Mouse (Mus musculus): ENCODE measurements around the gene Alox15. TPM values are rescaled to one million over a fixed set of nuclear protein-coding genes. Genes with fewer than 3 reads are reported as not detected.
"Not testable (repeated sequence)": the region's sequence is repeated elsewhere in the genome, so short reads cannot be mapped to it uniquely, and the experiment has no call there.

Alox15 gene
- polyA plus RNA-seq, 1 experiment from 2014 or later: not detected

DNA sequence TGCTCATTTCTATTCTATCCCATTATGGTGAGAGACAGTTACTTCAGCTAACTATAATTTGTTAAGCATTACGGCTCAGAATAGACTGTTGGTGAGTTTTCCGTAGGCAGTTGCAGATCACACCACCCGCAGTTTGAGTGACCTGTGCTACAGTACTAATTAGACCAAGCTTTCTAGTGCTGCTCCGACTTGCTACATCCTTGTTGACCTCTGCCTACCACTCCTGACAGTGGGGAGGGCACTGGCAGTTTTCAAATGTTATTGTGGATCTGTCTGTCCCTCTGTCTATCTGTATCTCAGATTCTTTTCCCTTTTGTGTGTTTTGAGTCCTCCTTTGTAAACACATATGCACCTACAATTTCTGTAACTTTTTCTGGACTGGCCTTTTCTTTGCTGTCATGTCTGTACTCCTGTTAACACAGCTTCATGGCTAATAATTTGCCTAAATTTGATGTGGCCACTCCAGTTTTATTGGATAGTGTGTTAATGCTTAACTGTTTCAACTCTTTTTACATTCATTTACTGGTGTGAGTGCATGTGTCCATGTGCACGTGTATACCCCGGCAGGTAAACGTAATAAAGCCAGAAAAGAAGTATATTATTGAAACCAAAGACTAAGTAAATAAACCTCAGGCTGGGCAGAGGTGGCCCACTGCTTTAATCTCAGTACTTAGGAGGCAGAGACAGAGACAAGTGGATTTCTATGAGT is 21.2 kb upstream of the Alox15 start:
- ATAC-seq (ENCODE audit: insufficient number of reproducible peaks, insufficient read depth, low FRiP score, low read depth): no peak
- H3K27me3 ChIP-seq (ENCODE audit: control insufficient read depth, insufficient read depth, low read length): no peaks in the 10 kb centered on the region

DNA sequence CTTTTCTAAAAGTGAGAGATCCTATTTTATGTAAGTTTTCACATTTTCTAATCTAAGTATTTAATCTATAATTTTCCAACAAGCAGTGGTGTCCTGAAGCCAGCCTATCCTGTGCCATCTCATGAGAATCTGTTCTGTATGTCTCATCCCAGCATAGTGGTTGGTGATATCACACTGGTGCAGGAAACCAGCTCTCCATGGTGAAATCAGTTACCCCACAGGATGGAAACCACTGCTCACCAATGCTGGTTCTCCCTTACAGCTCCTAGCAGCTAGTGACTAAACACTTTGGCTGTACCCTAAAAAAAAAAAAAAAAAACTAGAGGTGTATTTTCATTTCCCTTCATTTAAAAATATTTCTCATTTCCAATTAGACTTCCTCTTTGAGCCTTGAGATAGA is 20.6 kb upstream of the Alox15 start:
- Histone ChIP-seq H3K27ac (replicated peaks in 1 of 2; ENCODE audit: control insufficient read depth in 1 of 2, insufficient read depth in 1 of 2, low read depth in 2 of 2, low read length in 2 of 2) (no peak overlapping the region), H3K4me2 (ENCODE audit: low read length) (no peak overlapping the region), H3K27me3 (ENCODE audit: control insufficient read depth, insufficient read depth, low read length) (no peaks in the 10 kb centered on the region), H3K4me3 (ENCODE audit: control insufficient read depth in 1 of 2, insufficient read depth in 1 of 2, low read depth in 1 of 2, low read length in 2 of 2) (no peak overlapping the region), H3K9ac (ENCODE audit: low read length) (no peak overlapping the region), H3K4me1 (ENCODE audit: control insufficient read depth in 2 of 2, insufficient read depth in 2 of 2, low read length in 2 of 2) (no peaks in the 10 kb centered on the region), H3K36me3 (ENCODE audit: control insufficient read depth, insufficient read depth, low read length) (no peaks in the 10 kb centered on the region), H3K9me3 (ENCODE audit: control insufficient read depth, low read length) (no peaks in the 10 kb centered on the region)
- no peak for ATAC-seq (ENCODE audit: insufficient number of reproducible peaks, insufficient read depth, low FRiP score, low read depth)

More for the DNA sequence above, 21.2 kb upstream of the Alox15 start:
- Histone ChIP-seq H3K4me2 (ENCODE audit: low read length) (no peak overlapping the region), H3K9ac (ENCODE audit: low read length) (no peak overlapping the region), H3K4me1 (ENCODE audit: control insufficient read depth in 2 of 2, insufficient read depth in 2 of 2, low read length in 2 of 2) (no peaks in the 10 kb centered on the region), H3K27ac (replicated peaks in 1 of 2; ENCODE audit: control insufficient read depth in 1 of 2, insufficient read depth in 1 of 2, low read depth in 2 of 2, low read length in 2 of 2) (no peak overlapping the region), H3K9me3 (ENCODE audit: control insufficient read depth, low read length) (no peaks in the 10 kb centered on the region), H3K36me3 (ENCODE audit: control insufficient read depth, insufficient read depth, low read length) (no peaks in the 10 kb centered on the region), H3K4me3 (ENCODE audit: control insufficient read depth in 1 of 2, insufficient read depth in 1 of 2, low read depth in 1 of 2, low read length in 2 of 2) (no peak overlapping the region)
- WGBS: 79% methylated on average over 7 of the region's 7 CpGs

- H3K27ac ChIP-seq (replicated peaks in 1 of 2; ENCODE audit: control insufficient read depth in 1 of 2, insufficient read depth in 1 of 2, low read depth in 2 of 2, low read length in 2 of 2); H3K9ac ChIP-seq (ENCODE audit: low read length); H3K4me1 ChIP-seq (ENCODE audit: control insufficient read depth in 2 of 2, insufficient read depth in 2 of 2, low read length in 2 of 2); H3K36me3 ChIP-seq (ENCODE audit: control insufficient read depth, insufficient read depth, low read length); H3K4me2 ChIP-seq (ENCODE audit: low read length); H3K9me3 ChIP-seq (ENCODE audit: control insufficient read depth, low read length); H3K27me3 ChIP-seq (ENCODE audit: control insufficient read depth, insufficient read depth, low read length); ATAC-seq (ENCODE audit: insufficient number of reproducible peaks, insufficient read depth, low FRiP score, low read depth); H3K4me3 ChIP-seq (ENCODE audit: control insufficient read depth in 1 of 2, insufficient read depth in 1 of 2, low read depth in 1 of 2, low read length in 2 of 2): not testable (repeated sequence)
- 65% methylated on average over 2 of the region's 2 CpGs for WGBS
Measured at GRCm38 (mm10) chr11:70368626-70369025, 16.8 kb upstream of the Alox15 start.

- not testable (repeated sequence) for H3K27ac ChIP-seq (replicated peaks in 1 of 2; ENCODE audit: control insufficient read depth in 1 of 2, insufficient read depth in 1 of 2, low read depth in 2 of 2, low read length in 2 of 2); H3K9ac ChIP-seq (ENCODE audit: low read length); H3K9me3 ChIP-seq (ENCODE audit: control insufficient read depth, low read length); H3K4me2 ChIP-seq (ENCODE audit: low read length); H3K4me1 ChIP-seq (ENCODE audit: control insufficient read depth in 2 of 2, insufficient read depth in 2 of 2, low read length in 2 of 2); H3K27me3 ChIP-seq (ENCODE audit: control insufficient read depth, insufficient read depth, low read length); H3K4me3 ChIP-seq (ENCODE audit: control insufficient read depth in 1 of 2, insufficient read depth in 1 of 2, low read depth in 1 of 2, low read length in 2 of 2); ATAC-seq (ENCODE audit: insufficient number of reproducible peaks, insufficient read depth, low FRiP score, low read depth); H3K36me3 ChIP-seq (ENCODE audit: control insufficient read depth, insufficient read depth, low read length)
- 80% methylated on average over 6 of the region's 6 CpGs for WGBS
Measured at GRCm38 (mm10) chr11:70367701-70368100, 15.9 kb upstream of the Alox15 start.

DNA sequence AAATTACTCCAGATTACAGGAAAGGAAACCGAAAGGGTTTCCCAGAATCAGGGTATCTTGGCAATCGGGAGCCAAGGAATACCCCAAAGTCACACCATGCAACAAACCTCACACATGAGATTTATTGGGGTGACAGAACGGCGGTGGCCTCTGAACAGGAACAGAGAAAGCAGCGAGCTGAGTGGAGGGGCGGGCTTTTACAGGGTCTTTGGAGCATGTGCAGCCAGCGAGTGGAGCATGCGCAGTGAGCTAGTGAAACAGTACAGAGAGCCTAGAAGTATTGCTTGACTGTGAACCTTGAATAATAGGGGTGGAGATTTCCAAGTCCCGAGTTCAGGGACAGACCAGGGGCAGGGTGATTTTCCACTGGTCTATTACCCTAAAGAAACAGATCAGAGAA is 3.2 kb downstream of the Alox15 start:
- no peak for ATAC-seq (ENCODE audit: insufficient number of reproducible peaks, insufficient read depth, low FRiP score, low read depth)
- H3K27me3 ChIP-seq (ENCODE audit: control insufficient read depth, insufficient read depth, low read length): peaks cover 67% of the 10 kb centered on the region
- peaks cover 3 to 4% of the 10 kb centered on the region in 2 experiments; a peak in 2 of 4 replicates for H3K4me1 ChIP-seq (ENCODE audit: control insufficient read depth in 2 of 2, insufficient read depth in 2 of 2, low read length in 2 of 2)
- no peak overlapping the region for H3K4me3 ChIP-seq (ENCODE audit: control insufficient read depth in 1 of 2, insufficient read depth in 1 of 2, low read depth in 1 of 2, low read length in 2 of 2)
- H3K36me3 ChIP-seq (ENCODE audit: control insufficient read depth, insufficient read depth, low read length): no peaks in the 10 kb centered on the region
- H3K4me2 ChIP-seq (ENCODE audit: low read length): no peak overlapping the region
- no peaks in the 10 kb centered on the region for H3K9me3 ChIP-seq (ENCODE audit: control insufficient read depth, low read length)
- no peak overlapping the region for H3K9ac ChIP-seq (ENCODE audit: low read length)
- WGBS: 82% methylated on average over 9 of the region's 9 CpGs
- H3K27ac ChIP-seq (replicated peaks in 1 of 2; ENCODE audit: control insufficient read depth in 1 of 2, insufficient read depth in 1 of 2, low read depth in 2 of 2, low read length in 2 of 2): no peak overlapping the region

GRCm38 (mm10) chr11:70347861-70348260 is 4.0 kb downstream of the Alox15 start:
- no peak overlapping the region for H3K4me3 ChIP-seq (ENCODE audit: control insufficient read depth in 1 of 2, insufficient read depth in 1 of 2, low read depth in 1 of 2, low read length in 2 of 2)
- no peak overlapping the region for H3K4me2 ChIP-seq (ENCODE audit: low read length)
- WGBS: 81% methylated on average over 10 of the region's 10 CpGs
- H3K9me3 ChIP-seq (ENCODE audit: control insufficient read depth, low read length): no peaks in the 10 kb centered on the region
- no peak for ATAC-seq (ENCODE audit: insufficient number of reproducible peaks, insufficient read depth, low FRiP score, low read depth)
- no peaks in the 10 kb centered on the region for H3K36me3 ChIP-seq (ENCODE audit: control insufficient read depth, insufficient read depth, low read length)
- H3K9ac ChIP-seq (ENCODE audit: low read length): no peak overlapping the region
- peaks cover 60% of the 10 kb centered on the region for H3K27me3 ChIP-seq (ENCODE audit: control insufficient read depth, insufficient read depth, low read length)
- H3K27ac ChIP-seq (replicated peaks in 1 of 2; ENCODE audit: control insufficient read depth in 1 of 2, insufficient read depth in 1 of 2, low read depth in 2 of 2, low read length in 2 of 2): no peak overlapping the region
- peaks cover 3 to 4% of the 10 kb centered on the region in 2 experiments; a peak in 2 of 4 replicates for H3K4me1 ChIP-seq (ENCODE audit: control insufficient read depth in 2 of 2, insufficient read depth in 2 of 2, low read length in 2 of 2)

GRCm38 (mm10) chr11:70345546-70345945 is 6.3 kb downstream of the Alox15 start:
- Histone ChIP-seq H3K9me3 (ENCODE audit: control insufficient read depth, low read length) (no peaks in the 10 kb centered on the region), H3K4me3 (ENCODE audit: control insufficient read depth in 1 of 2, insufficient read depth in 1 of 2, low read depth in 1 of 2, low read length in 2 of 2) (no peak overlapping the region), H3K36me3 (ENCODE audit: control insufficient read depth, insufficient read depth, low read length) (no peaks in the 10 kb centered on the region), H3K9ac (ENCODE audit: low read length) (no peak overlapping the region), H3K27me3 (ENCODE audit: control insufficient read depth, insufficient read depth, low read length) (peaks cover 39% of the 10 kb centered on the region), H3K4me1 (ENCODE audit: control insufficient read depth in 2 of 2, insufficient read depth in 2 of 2, low read length in 2 of 2) (no peaks in the 10 kb centered on the region), H3K27ac (replicated peaks in 1 of 2; ENCODE audit: control insufficient read depth in 1 of 2, insufficient read depth in 1 of 2, low read depth in 2 of 2, low read length in 2 of 2) (no peak overlapping the region), H3K4me2 (ENCODE audit: low read length) (no peak overlapping the region)
- 85% methylated on average over 8 of the region's 8 CpGs for WGBS
- ATAC-seq (ENCODE audit: insufficient number of reproducible peaks, insufficient read depth, low FRiP score, low read depth): no peak

GRCm38 (mm10) chr11:70345061-70345460 is 6.8 kb downstream of the Alox15 start:
- no peak for ATAC-seq (ENCODE audit: insufficient number of reproducible peaks, insufficient read depth, low FRiP score, low read depth)
- Histone ChIP-seq H3K27ac (replicated peaks in 1 of 2; ENCODE audit: control insufficient read depth in 1 of 2, insufficient read depth in 1 of 2, low read depth in 2 of 2, low read length in 2 of 2) (no peak overlapping the region), H3K9me3 (ENCODE audit: control insufficient read depth, low read length) (no peaks in the 10 kb centered on the region), H3K4me3 (ENCODE audit: control insufficient read depth in 1 of 2, insufficient read depth in 1 of 2, low read depth in 1 of 2, low read length in 2 of 2) (no peak overlapping the region), H3K36me3 (ENCODE audit: control insufficient read depth, insufficient read depth, low read length) (no peaks in the 10 kb centered on the region), H3K4me1 (ENCODE audit: control insufficient read depth in 2 of 2, insufficient read depth in 2 of 2, low read length in 2 of 2) (no peaks in the 10 kb centered on the region), H3K27me3 (ENCODE audit: control insufficient read depth, insufficient read depth, low read length) (peaks cover 34% of the 10 kb centered on the region), H3K9ac (ENCODE audit: low read length) (no peak overlapping the region), H3K4me2 (ENCODE audit: low read length) (no peak overlapping the region)
- 58% methylated on average over 10 of the region's 10 CpGs for WGBS

All from heart, embryonic 14.5 days (tissue).